Mouse (Mus musculus) forebrain, embryonic 12.5 days (tissue): ENCODE measurements at regions not wholly inside any gene's neighbourhood (a gene's known extent, or its start where the extent isn't known, plus 50 kb on each side); places are given as distances from the start of the nearest gene placed in this dataset.
"Not testable (repeated sequence)": the region's sequence is repeated elsewhere in the genome, so short reads cannot be mapped to it uniquely, and the experiment has no call there.

Source experiments
- ATAC-seq: fragments of 200-750 bp; cut with Nextera tagmentation; 2 replicates; pipeline ENCODE4 v1.8.0; 2017; ENCODE audit warnings: moderate TSS enrichment; ENCODE audit not compliant: low FRiP score
- H3K27ac ChIP-seq: fragments of 300-500 bp; sonication (generic); 2 replicates; pipeline ENCODE4 v1.5.1; 2016; ENCODE audit warnings: mild to moderate bottlenecking
- H3K27me3 ChIP-seq: fragments of 300-500 bp; sonication (generic); 2 replicates; pipeline ENCODE4 v1.6.1; 2016; ENCODE audit warnings: mild to moderate bottlenecking
- H3K36me3 ChIP-seq: fragments of 300-500 bp; sonication (generic); replicated peaks from 2 replicates; pipeline ENCODE4 v1.6.1; 2016; ENCODE audit warnings: mild to moderate bottlenecking
- H3K4me1 ChIP-seq: fragments of 300-500 bp; sonication (generic); 2 replicates; pipeline ENCODE4 v1.6.1; 2016
- H3K4me2 ChIP-seq: fragments of 300-500 bp; sonication (generic); 2 replicates; pipeline ENCODE4 v1.6.1; 2016; ENCODE audit warnings: mild to moderate bottlenecking, moderate library complexity
- H3K4me3 ChIP-seq: fragments of 300-500 bp; sonication (generic); replicated peaks from 2 replicates; pipeline ENCODE4 v1.5.1; 2016; ENCODE audit warnings: mild to moderate bottlenecking
- H3K9ac ChIP-seq: fragments of 300-500 bp; sonication (generic); 2 replicates; pipeline ENCODE4 v1.6.1; 2016; ENCODE audit warnings: mild to moderate bottlenecking
- H3K9me3 ChIP-seq: fragments of 300-500 bp; sonication (generic); 2 replicates; pipeline ENCODE4 v1.6.1; 2016
- WGBS: fragments of 180-500 bp; shearing (Covaris S2); methylation state at CpG from one replicate; pipeline ENCODE4 v1.1.7; 2016; 5-methylcytosine and 5-hydroxymethylcytosine counted together

DNA sequence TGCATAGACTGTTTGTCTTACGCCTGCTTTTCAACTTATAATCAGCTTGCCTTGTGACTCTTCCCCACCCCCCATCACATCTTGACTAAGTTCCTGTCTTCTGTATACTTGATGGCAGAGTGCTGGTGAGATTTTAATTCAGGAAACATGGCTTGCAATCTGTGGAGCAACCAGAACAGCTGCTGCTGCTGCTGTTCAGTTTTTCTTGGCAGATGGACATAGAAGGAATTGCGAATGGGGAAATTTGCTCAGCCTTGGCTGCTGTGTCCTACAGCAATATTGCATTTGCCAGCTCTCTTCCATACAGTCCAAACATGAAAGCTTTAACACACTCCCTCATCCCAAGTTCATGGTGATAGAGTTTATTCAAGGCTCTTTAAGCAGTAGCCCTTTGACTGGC, 262.3 kb downstream of the Pros1 start:
- Histone ChIP-seq H3K4me1 (no peaks in the 10 kb centered on the region), H3K4me3 (no peak overlapping the region), H3K9me3 (no peaks in the 10 kb centered on the region), H3K9ac (no peak overlapping the region), H3K4me2 (no peak overlapping the region), H3K36me3 (no peaks in the 10 kb centered on the region), H3K27ac (no peak overlapping the region), H3K27me3 (no peaks in the 10 kb centered on the region)
- WGBS = 85% methylated on average over 2 of the region's 2 CpGs
- ATAC-seq = no peak

DNA sequence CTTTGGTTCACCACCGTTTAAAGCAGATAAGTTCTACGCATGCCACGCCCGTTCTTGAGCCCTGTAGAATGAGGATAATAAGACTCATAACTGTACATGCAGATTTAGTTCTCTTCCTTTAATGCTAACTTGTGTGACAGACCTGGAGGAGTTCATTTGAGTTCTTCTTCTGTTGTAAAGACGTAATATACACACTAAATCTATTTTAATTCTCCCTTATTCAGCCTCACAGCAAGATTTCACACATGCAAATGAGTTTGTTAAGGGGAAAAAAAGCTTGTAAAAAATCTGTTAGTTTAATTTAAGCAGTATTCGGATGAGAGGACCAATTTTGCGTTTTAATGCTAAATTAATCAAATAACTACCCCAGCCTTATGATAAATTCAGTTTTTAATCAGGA, 264.6 kb downstream of the Pros1 start:
- Histone ChIP-seq H3K27me3 (no peaks in the 10 kb centered on the region), H3K9me3 (no peaks in the 10 kb centered on the region), H3K9ac (no peak overlapping the region), H3K36me3 (no peaks in the 10 kb centered on the region), H3K27ac (no peak overlapping the region), H3K4me3 (no peak overlapping the region), H3K4me2 (no peak overlapping the region), H3K4me1 (no peaks in the 10 kb centered on the region)
- no peak for ATAC-seq
- WGBS = 81% methylated on average over 7 of the region's 7 CpGs

DNA sequence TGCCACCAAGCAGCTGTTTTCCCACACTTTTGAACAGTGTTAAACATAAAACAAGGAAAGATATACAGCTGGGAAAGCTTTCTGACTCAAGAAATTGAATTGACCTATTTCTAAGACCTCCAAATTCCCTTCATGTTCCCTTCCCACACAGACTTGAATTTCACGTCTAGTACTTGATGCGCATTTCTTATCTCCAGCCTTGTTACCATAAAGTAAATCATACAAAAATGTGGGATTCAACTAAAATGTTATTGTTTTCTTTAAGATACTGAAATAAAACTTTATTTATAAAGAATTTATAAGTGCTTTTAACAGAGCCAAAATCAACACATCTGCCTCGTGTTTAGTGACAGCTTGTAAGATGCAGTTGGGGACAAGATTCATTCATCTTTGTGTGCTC, 289.7 kb downstream of the Pros1 start:
- Histone ChIP-seq H3K9ac (no peak overlapping the region), H3K4me2 (no peak overlapping the region), H3K27me3 (no peaks in the 10 kb centered on the region), H3K27ac (no peak overlapping the region), H3K4me3 (no peak overlapping the region), H3K4me1 (no peaks in the 10 kb centered on the region), H3K9me3 (no peaks in the 10 kb centered on the region), H3K36me3 (no peaks in the 10 kb centered on the region)
- no peak for ATAC-seq
- WGBS = 92% methylated on average over 3 of the region's 3 CpGs

DNA sequence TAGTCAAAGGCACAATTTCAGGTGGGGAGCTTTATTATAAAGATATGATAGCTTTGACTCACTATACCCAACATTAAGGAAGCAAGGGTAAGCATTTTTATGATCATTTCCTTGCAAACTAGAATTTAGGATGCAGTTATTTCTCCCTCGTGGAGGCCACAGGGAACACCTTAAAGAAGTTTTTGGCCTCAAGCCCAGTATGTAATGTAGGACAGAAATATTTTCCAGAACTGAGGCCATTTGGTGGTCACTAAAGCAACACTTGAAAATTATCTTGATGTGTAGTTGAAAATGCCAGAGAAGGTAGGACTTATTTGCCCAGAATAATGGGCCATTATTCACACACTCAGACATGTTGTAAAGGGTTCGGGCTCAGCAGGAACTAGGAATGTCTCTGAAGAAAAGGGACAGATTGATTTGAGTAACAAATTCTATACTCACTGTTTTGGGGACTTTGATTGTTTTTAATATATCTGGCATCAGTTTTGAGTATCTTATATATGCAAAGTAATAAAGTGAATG, 301.3 kb downstream of the Pros1 start:
- 71% methylated on average over 2 of the region's 2 CpGs for WGBS
- Histone ChIP-seq H3K4me3 (no peak overlapping the region), H3K9me3 (no peaks in the 10 kb centered on the region), H3K9ac (no peak overlapping the region), H3K36me3 (no peaks in the 10 kb centered on the region), H3K27me3 (no peaks in the 10 kb centered on the region), H3K4me2 (no peak overlapping the region), H3K27ac (no peak overlapping the region), H3K4me1 (no peaks in the 10 kb centered on the region)
- no peak for ATAC-seq

DNA sequence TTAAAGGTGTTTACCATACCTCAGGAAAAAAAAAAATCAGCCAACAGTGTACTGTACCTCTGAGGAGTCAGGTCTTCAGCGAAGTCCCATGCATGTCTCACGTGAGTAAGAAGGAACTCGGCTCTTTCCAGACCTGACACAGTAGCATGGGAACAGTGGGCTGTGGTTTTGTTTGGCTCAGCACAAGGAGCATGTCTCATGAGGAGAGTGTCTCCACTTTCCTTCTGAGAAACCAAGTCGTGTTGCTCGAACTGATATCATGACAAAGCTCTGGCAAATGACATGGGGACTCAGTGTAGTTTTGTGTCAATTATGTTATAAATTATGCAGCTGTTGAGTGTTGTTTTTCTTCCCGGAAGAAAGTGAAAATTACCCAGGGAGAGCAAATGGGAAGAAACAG, 316.0 kb downstream of the Pros1 start:
- Histone ChIP-seq H3K4me2 (no peak overlapping the region), H3K36me3 (no peaks in the 10 kb centered on the region), H3K27me3 (no peaks in the 10 kb centered on the region), H3K4me1 (no peaks in the 10 kb centered on the region), H3K4me3 (no peak overlapping the region), H3K9me3 (no peaks in the 10 kb centered on the region), H3K9ac (no peak overlapping the region), H3K27ac (no peak overlapping the region)
- 83% methylated on average over 6 of the region's 6 CpGs for WGBS
- ATAC-seq = no peak

DNA sequence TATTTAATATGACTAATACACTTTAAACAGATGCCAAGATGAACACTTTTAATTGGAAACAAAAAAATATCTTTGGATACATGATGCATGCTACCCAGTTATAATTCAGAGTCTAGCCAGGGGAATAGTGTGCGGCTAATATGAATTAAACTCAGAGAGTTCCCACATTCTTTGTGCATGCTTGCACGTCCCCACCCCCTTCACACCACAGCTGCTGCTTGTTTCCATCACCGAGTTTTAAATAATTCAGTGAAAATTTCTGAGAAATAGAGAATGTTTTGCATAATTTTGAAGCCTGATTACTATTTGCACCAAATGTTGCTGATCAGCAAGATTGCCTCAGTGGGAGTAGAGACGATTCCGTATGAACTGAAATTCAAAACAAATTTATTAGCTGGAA, 325.1 kb downstream of the Pros1 start:
- Histone ChIP-seq H3K9ac (no peak overlapping the region), H3K27ac (no peak overlapping the region), H3K36me3 (no peaks in the 10 kb centered on the region), H3K4me1 (no peaks in the 10 kb centered on the region), H3K9me3 (no peaks in the 10 kb centered on the region), H3K4me3 (no peak overlapping the region), H3K27me3 (no peaks in the 10 kb centered on the region), H3K4me2 (no peak overlapping the region)
- WGBS = 64% methylated on average over 5 of the region's 5 CpGs
- ATAC-seq = peak; percentile 57; the same call in 1 of the 2 replicates

DNA sequence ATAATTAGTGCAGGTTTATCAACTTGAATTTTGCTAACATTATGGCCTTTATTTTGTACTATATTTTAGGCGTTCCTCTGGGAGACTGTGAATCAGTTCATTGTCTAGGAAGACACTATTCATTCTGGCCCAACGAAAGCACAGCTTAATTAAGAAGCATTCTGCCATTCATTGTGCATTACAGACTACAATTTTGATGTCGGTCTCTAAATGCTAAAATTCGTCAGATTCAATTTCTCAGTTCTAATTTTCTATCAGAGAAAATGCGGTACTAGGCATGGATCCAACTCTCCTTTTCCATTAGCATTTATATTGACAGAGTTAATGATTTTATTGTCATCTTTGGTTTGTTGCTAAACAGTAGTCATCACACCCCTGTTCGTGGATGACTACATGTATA, 337.1 kb downstream of the Pros1 start:
- no peaks in the 10 kb centered on the region for H3K36me3 ChIP-seq
- no peak overlapping the region for H3K27ac ChIP-seq
- H3K9ac ChIP-seq = no peak overlapping the region
- no peak for ATAC-seq
- no peaks in the 10 kb centered on the region for H3K27me3 ChIP-seq
- H3K4me2 ChIP-seq = no peak overlapping the region
- H3K4me3 ChIP-seq = no peak overlapping the region
- no peaks in the 10 kb centered on the region for H3K9me3 ChIP-seq
- no peaks in the 10 kb centered on the region for H3K4me1 ChIP-seq
- 56% methylated on average over 6 of the region's 6 CpGs for WGBS

DNA sequence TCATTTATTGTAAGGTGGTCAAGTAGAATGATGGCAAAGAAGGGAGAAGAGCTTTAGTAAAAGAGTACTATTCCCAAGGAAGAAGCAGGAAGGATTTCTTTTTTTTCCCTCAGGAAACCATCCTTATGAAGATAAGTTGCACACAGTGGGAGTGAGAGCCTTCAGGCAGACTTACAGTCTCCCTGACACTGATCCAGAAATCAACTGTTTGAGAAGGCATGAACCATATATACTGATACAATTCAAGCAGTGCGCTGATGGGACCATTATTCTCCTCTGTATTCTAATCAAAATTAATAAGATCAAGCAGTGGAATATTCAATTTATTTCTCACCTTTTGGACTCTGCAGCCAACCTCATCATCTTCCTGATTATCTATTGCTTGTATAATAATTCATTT, 337.5 kb downstream of the Pros1 start:
- 91% methylated on average over 1 of the region's 1 CpGs for whole genome bisulfite sequencing

DNA sequence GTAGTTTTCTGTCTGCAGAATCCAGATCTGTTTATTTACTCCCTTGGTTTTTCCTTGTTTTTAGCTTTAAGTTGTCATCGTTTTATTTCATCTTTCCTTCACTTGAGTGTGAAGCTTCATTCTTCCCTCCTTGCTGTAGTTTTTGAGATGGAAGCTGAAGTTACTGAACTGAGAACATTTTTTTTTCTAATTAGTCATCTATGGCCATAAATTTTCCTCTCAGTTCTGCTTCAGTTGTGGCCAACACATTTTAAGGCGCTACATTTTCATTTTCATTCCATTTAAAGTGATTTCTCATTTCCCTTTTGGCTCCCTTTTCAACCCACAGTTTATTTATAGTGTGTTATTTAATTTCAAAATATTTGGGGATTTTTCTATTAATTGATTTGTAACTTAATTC, 340.5 kb downstream of the Pros1 start:
- no peak for ATAC-seq
- 91% methylated on average over 2 of the region's 2 CpGs for WGBS
- H3K4me1 ChIP-seq = no peaks in the 10 kb centered on the region
- no peak overlapping the region for H3K4me3 ChIP-seq
- H3K27ac ChIP-seq = no peak overlapping the region
- H3K9ac ChIP-seq = no peak overlapping the region
- no peaks in the 10 kb centered on the region for H3K27me3 ChIP-seq
- H3K36me3 ChIP-seq = no peaks in the 10 kb centered on the region
- no peak overlapping the region for H3K4me2 ChIP-seq
- no peaks in the 10 kb centered on the region for H3K9me3 ChIP-seq

More for the DNA sequence above, 337.5 kb downstream of the Pros1 start:
- H3K4me2 ChIP-seq = no peak overlapping the region
- H3K4me3 ChIP-seq = no peak overlapping the region
- H3K27me3 ChIP-seq = no peaks in the 10 kb centered on the region
- H3K36me3 ChIP-seq = no peaks in the 10 kb centered on the region
- no peak overlapping the region for H3K9ac ChIP-seq
- no peaks in the 10 kb centered on the region for H3K9me3 ChIP-seq
- ATAC-seq = no peak
- H3K4me1 ChIP-seq = no peaks in the 10 kb centered on the region
- H3K27ac ChIP-seq = no peak overlapping the region

DNA sequence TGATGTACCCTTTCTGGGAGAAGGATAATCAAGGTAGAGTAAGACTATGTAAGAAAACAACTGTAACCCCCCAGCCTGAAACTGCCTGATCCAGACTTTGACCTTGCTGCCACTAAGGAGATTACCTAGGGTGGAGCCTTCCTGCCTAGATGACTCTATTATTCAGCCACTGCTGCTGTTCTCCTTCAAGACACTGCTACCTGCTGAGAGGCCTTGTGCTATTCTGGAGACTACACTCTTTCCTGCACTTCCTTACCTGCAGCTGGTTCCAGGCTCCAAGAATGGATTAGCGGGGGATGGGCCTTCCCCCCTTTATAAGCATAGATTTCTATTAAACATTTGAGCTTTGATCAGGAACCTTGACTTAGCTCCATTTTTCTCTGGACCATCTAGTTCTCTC, 359.4 kb downstream of the Pros1 start:
- not testable (repeated sequence) for H3K4me3 ChIP-seq, H3K9me3 ChIP-seq, H3K36me3 ChIP-seq, H3K4me1 ChIP-seq, H3K9ac ChIP-seq, H3K27me3 ChIP-seq, ATAC-seq, H3K27ac ChIP-seq, H3K4me2 ChIP-seq
- WGBS = 95% methylated on average over 1 of the region's 1 CpGs

DNA sequence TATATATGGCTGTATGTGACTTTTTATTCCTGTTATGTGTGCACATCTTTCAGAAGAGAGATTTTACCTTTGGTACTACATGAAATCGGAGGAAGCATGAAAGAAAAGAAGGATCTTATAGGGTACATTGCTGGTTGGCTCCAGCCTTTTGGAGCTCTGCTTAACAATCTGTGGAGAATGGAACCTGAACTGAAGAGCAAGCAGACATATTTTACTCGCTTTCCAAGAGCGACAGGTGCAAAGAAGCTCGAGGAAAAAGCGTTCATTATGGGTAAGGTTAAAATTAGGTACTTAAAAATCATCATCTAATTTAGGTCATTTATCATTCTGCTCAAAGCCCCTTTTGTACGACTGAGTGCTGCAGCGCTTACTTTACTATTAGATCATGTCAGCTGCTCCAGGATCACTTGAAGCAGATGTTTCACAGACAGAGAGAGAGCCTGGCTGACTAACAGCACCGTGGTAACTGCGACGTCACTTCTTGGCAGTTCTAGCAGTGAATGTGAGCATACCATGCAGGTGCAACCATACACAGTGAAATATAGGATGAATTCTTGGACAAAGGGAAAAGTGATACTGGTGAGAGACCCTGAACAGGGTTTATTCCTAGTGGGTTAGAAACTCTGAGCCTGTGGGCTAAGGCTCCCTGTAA, 366.2 kb downstream of the Pros1 start:
- no peaks in the 10 kb centered on the region for H3K36me3 ChIP-seq
- no peak overlapping the region for H3K4me3 ChIP-seq
- peaks cover 2% of the 10 kb centered on the region; the same call in 1 of the 2 replicates for H3K4me1 ChIP-seq
- 49% methylated on average over 10 of the region's 10 CpGs for WGBS
- H3K9me3 ChIP-seq = no peaks in the 10 kb centered on the region
- H3K27me3 ChIP-seq = no peaks in the 10 kb centered on the region
- peak; percentile 90 for ATAC-seq
- H3K4me2 ChIP-seq = no peak overlapping the region
- no peak overlapping the region for H3K9ac ChIP-seq
- no peak overlapping the region for H3K27ac ChIP-seq

DNA sequence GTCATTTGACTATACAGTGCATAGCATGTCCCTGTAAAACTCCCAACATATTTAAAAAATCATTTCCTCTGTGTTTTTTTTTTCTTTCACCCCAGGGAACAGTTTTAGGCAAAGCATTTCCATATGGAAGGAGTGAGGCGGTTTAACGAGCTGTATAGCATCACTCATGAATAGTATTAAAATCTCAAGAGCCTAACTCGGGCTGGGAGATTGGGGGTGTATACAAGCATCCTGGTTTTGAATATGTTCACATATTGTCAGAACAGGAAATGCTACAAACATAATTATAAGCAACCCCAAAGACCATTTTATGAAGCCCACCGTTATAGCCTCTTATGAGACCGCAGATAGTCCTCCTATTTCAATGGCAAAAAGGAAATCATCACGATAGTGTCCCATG, 370.5 kb downstream of the Pros1 start:
- Histone ChIP-seq H3K4me1 (peaks cover 2% of the 10 kb centered on the region; the same call in 1 of the 2 replicates), H3K36me3 (no peaks in the 10 kb centered on the region), H3K27ac (no peak overlapping the region), H3K9ac (no peak overlapping the region), H3K27me3 (no peaks in the 10 kb centered on the region), H3K4me2 (no peak overlapping the region), H3K4me3 (no peak overlapping the region), H3K9me3 (no peaks in the 10 kb centered on the region)
- no peak for ATAC-seq
- 58% methylated on average over 6 of the region's 6 CpGs for WGBS

DNA sequence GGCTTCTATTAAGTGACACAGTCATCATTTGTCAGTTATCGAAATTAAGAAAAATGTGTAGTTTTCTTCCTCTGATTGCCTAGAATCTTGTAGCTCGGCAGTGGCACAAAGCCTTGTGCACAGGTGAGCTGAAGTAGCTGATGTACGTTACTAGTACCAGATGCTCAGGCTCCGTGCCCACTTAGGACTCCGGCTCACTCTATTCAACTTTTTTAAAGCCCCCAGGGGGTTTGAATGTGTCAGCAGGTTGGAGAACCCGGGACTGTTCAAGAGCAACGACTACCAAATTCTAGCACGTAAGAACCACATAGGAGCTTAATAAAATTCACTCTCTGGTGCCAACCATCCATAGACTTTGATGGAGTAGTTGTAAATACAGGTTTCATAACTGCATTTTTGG, 371.0 kb downstream of the Pros1 start:
- no peak overlapping the region for H3K4me2 ChIP-seq
- H3K36me3 ChIP-seq = no peaks in the 10 kb centered on the region
- ATAC-seq = no peak
- no peaks in the 10 kb centered on the region for H3K9me3 ChIP-seq
- H3K27ac ChIP-seq = no peak overlapping the region
- H3K27me3 ChIP-seq = no peaks in the 10 kb centered on the region
- no peak overlapping the region for H3K4me3 ChIP-seq
- H3K4me1 ChIP-seq = peaks cover 2% of the 10 kb centered on the region; the same call in 1 of the 2 replicates
- 78% methylated on average over 8 of the region's 8 CpGs for WGBS
- H3K9ac ChIP-seq = no peak overlapping the region
